Mouse (Mus musculus) right cerebral cortex, postnatal 4 days (tissue): Measurements from ENCODE around the gene Cpb1.

ENCODE experiments used
- DNase-seq: peaks from one replicate; pipeline ENCODE4 v3.0.0-alpha.2; 2022

Gene Cpb1

GRCm38 (mm10) chr3:20275633-20276032 lies at the start of gene Cpb1:
Cpb1 (minus strand) TSS chr3:20275733.
- DNase-seq = no peak

- no peak for DNase-seq
Measured at GRCm38 (mm10) chr3:20317233-20317632, 41.7 kb upstream of the Cpb1 start.

DNA sequence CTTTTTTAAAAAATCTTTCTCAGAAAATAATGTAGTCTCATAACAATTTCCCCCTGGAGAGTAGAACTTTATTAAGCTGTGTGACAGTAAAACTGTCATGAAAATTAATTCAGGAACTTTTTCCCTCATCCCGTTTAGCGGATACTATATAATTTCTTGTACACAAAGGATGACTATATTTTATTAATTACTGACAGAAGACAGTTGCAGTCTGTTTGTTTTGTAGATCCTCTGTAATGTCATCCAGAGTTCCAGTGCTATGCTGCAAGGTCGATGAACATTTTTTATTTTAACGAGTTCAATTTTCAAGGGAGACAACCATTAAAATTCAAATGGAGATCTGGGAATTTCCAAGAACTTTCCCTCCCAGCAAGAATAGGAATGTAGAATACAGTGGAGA lies 33.6 kb upstream of the Cpb1 start:
- no peak for DNase-seq

DNA sequence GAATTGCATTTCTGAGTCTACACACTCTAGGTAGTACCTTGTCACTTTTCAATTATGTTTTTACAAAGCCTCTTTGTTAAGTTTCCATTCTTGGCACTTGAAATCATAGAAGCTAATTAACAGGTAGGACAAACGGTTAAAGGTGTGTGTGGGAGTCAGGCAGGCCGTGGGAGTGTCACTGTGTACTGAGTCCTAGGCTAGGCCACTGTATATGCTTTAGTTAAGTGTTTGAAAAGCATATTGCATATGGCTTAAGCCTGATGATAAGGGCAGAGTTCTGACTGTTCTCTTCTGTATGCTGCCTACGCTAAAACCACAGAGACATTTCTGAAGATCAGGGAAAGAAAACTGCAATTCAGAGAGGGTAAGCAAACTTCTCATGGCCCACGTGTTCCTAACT lies 31.7 kb upstream of the Cpb1 start:
- DNase-seq = no peak

DNA sequence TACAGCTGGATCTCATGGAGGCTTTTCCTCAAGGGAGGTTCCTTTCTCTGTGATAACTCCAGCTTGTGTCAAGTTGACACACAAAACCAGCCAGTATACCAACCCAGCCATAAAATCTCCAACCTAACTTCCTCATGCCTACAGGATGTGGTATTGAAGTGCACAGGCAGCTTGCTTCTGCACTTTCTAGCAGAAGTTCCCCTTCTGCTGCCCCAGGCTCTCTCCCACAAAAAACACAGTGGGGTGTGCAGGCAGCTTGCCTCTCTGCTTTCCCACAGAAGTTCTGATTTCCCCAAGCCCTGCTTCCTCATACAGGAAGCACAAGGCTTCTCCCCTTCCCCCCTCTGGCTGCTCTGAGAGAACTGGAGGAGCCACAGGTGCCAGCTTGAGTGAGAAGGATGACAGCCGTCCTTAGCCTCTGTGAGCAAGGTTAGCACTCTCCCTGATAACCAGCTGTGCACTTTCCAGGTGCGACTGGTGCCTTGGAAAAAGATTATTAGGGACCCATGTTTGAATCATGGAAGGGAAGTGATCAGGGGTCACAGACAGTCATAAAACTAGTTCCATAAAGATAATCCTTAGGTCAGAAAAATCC lies 29.3 kb upstream of the Cpb1 start:
- no peak for DNase-seq

DNA sequence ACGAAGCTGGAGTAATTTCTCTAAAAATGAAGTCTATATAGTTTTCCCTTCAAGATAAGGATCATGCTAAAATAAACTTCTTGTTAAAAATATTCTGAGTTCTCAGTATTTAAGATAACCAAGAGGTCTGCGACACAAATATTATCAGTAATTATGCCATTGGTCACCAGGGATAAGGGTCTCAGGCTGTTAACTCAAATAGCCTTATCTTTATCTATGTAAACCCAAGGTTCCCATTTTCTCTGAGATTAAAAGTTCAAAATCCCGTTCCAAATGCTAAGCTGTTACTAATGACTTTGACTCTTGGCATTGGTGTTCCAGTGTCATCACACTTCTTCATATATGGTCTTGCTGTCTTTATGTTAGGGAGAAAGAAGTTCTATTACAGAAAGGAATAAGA lies 20.0 kb upstream of the Cpb1 start:
- DNase-seq = no peak

- DNase-seq = no peak
Measured at GRCm38 (mm10) chr3:20294542-20295348, 19.2 kb upstream of the Cpb1 start.

DNA sequence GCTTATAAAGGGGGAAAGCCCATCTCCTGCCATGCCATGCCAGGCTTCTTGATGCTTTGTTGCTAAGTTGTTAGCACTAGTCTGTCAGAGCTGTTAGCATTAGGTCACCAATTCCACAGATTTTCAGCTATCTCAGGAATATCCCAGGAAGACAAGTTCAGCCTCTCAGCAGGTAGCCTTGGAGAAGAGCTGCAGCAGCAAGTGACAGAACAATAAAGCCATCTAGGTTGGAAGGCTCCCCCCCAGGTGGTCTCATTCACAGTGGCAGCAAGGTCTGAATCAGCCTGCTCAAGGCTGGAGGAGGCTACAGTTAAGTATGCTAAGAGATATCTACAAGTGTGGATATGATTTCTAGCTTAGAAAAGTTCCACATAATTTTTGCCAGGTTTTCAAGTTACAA lies 15.8 kb upstream of the Cpb1 start:
- DNase-seq = no peak

DNA sequence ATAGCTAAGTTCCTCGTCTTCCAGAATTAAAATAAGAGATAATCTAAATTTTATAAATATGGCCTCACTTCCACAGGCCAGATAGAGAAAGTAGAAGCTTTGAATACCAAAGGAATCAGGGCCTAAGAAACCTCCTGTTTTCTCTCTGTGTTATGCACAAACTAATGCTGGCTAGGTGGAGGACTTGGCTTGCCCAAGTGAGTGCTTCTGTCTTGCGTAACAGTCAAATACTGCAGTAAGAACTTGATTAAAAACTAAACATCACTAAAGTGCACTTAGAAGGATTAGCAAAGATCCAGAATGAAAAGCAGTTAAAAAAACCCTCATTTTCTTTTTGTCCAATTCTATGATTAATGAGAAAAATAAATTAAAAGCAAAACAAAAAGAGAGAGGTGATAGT lies 13.2 kb upstream of the Cpb1 start:
- DNase-seq = no peak

- no peak for DNase-seq
Measured at GRCm38 (mm10) chr3:20281796-20282195, 6.3 kb upstream of the Cpb1 start.

GRCm38 (mm10) chr3:20254566-20255479 lies 20.7 kb downstream of the Cpb1 start:
- no peak for DNase-seq

GRCm38 (mm10) chr3:20243913-20244312 lies 31.6 kb downstream of the Cpb1 start:
- DNase-seq = no peak

DNA sequence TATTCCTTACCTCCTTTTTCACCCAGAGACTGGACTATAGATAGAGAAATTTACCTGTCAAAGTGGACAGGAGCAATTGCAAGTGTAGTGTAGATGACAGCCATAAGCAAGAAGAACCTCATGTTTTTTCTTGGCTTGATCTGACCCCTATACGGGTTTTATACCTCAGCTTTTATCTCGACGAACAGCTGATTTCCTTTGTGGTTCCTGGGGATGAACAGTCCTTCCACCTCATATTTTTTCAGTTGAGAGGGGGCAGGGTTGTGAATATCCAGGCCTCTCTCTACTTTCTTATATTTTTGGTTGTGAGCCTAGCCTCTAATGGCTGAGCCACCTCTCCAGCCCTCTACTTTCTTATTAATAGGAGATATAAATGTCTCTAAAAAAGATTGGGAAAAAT lies 33.5 kb downstream of the Cpb1 start, which contains the start of gene Cpa3:
TSS of gene Cpa3 (minus strand) at position 132 of the 400 bp plus-strand sequence.
- DNase-seq = no peak

GRCm38 (mm10) chr3:20239741-20240140 lies 35.8 kb downstream of the Cpb1 start:
- no peak for DNase-seq

- DNase-seq = no peak
Measured at GRCm38 (mm10) chr3:20236965-20237364, 38.6 kb downstream of the Cpb1 start.

GRCm38 (mm10) chr3:20229027-20229426 lies 46.5 kb downstream of the Cpb1 start:
- DNase-seq = no peak

DNA sequence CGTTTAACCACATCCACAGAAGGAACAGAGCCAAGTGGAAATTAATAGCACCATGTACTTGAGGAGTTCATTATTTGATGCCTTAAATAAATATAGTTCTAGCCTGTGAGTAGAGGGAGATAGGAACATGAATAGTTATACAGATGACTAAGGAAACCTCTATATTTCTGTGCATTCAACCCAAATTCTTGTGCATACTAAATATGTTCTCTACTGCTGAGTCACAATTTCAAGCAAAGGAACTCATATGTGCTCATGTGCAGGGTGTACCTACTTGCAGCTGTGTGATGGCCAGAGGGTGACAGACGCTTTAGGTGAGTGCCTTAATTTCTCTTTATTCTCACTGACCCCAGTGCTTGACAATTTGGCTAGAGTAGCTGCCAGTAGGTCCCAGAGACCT lies 50.1 kb downstream of the Cpb1 start:
- DNase-seq = no peak

DNA sequence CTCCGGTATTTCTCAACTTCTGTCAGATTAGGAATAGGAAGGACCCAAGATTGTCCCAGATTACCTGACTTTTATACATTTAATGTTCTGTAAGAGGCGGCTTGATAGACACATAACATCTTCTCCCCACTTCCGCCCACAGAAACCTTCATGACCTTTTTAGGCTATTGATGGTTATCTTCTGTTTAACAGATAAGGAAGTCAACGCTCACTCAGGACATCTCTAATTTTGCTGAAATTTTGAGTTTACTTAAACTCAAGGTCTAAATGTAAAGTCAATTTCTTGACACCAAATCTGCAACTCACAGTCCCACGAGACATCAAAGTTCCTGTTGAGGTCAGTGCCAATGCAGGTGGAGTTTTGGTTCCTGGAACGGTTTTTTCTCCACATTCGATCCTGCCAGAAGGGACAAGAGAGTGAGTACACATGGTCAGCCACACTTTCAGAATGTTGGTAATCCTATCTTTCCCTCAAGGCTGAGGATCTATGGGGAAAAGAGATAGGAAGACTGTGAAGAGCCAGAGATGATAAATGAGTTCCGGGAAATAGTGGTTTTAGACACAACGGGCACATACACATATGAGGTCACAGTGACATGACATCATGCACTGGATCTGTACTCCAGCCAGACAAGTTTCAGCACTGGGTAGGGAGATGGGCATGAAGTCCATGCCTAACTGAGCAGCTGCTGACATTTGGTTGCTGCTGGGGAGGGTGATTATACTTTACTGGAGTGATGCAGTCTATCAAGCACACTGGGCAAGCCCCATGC lies 52.4 kb downstream of the Cpb1 start:
- no peak for DNase-seq

- no peak for DNase-seq
Measured at GRCm38 (mm10) chr3:20222136-20222535, 53.4 kb downstream of the Cpb1 start.

DNA sequence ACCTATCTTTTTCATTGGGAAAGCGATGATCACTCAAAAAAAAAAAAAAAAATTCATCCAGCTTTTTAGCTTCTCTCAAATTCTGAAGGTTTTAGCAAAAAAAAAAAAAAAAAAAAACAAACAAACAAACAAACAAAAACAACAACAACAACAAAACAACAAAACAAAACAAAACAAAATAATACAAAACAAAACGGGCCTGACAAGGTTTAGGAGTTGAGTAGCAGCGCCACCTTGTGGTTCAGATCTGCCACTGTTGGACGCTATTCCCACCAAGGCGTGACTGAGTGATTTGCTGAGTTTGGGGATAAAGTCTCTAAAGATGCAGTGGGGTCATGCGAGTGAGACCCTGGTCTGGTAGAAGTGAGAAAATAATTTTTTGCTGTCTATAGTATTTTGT lies 76.7 kb downstream of the Cpb1 start:
- DNase-seq = peak; percentile 74
